Comparison of ENCODE assay signal across 12 mouse cellular contexts in genomic region chr9:69470362-69470761, GRCm38 (mm10). TPM values are rescaled to one million over a fixed set of nuclear protein-coding genes. Genes with fewer than 3 reads are reported as not detected.
DNase-seq lines count a peak whose midpoint lies in the region; ATAC-seq and TF ChIP-seq lines count a peak whose summit lies in the region.
"Had no signal": no experiment of that assay in that cellular context is flagged by ENCODE, and none has a peak within 500 bp of the region (broad histone marks: within the 10 kb centered on the region; RNA-seq: fewer than 3 reads in every experiment).

No protein-coding gene starts in this region.

- no peaks in the 10 kb centered on the region for H3K9me3 ChIP-seq in heart, embryonic 16.5 days (replicated peaks; ENCODE audit: control insufficient read depth, low read length)
- H3K9me3 ChIP-seq in limb, embryonic 11.5 days (ENCODE audit: control insufficient read depth, low read length): no peaks in the 10 kb centered on the region

- TF ChIP-seq POLR2A in thymus, adult 2 months (IDR thresholded peaks at IDR 0.05; ENCODE audit: control insufficient read depth, extremely low read depth, insufficient read depth, low read length, poor library complexity): no peak

- H3K27me3 ChIP-seq in heart, embryonic 16.5 days (ENCODE audit: control insufficient read depth, insufficient read depth, low read length): no peaks in the 10 kb centered on the region
- no peaks in the 10 kb centered on the region for H3K27me3 ChIP-seq in thymus, adult 2 months (ENCODE audit: control insufficient read depth, insufficient read depth, low read length)
- no peaks in the 10 kb centered on the region for H3K27me3 ChIP-seq in limb, embryonic 11.5 days (ENCODE audit: control insufficient read depth, insufficient read depth, low read length)

- peaks cover 78% of the 10 kb centered on the region for H3K4me1 ChIP-seq in heart, embryonic 16.5 days (ENCODE audit: control insufficient read depth, insufficient read depth, low read length)
- H3K4me1 ChIP-seq in thymus, adult 2 months (replicated peaks; ENCODE audit: control insufficient read depth, insufficient read depth, low read length): peaks cover 53% of the 10 kb centered on the region
- peaks cover 40% of the 10 kb centered on the region for H3K4me1 ChIP-seq in limb, embryonic 11.5 days (ENCODE audit: control insufficient read depth, insufficient read depth, low read length)

- WGBS in heart, embryonic 16.5 days: 45% methylated on average over 5 of the region's 5 CpGs
- WGBS in thymus, adult 2 months: 32% methylated on average over 5 of the region's 5 CpGs
- WGBS in limb, embryonic 11.5 days: 27% methylated on average over 5 of the region's 5 CpGs

- peak overlapping the region; percentile 65 for H3K9ac ChIP-seq in heart, embryonic 16.5 days (ENCODE audit: low read length)
- no peak overlapping the region for H3K9ac ChIP-seq in limb, embryonic 11.5 days (ENCODE audit: low read length)

- peak overlapping the region; percentile 96 for H3K27ac ChIP-seq in heart, embryonic 16.5 days (ENCODE audit: low read length)
- peak overlapping the region; percentile 97 for H3K27ac ChIP-seq in thymus, adult 2 months (ENCODE audit: control insufficient read depth, insufficient read depth, low read length)
- H3K27ac ChIP-seq in limb, embryonic 11.5 days (replicated peaks; ENCODE audit: low read depth, low read length): peak overlapping the region; percentile 76

- no peak overlapping the region for H3K4me3 ChIP-seq in heart, embryonic 16.5 days (ENCODE audit: low read length)
- H3K4me3 ChIP-seq in thymus, adult 2 months (ENCODE audit: control insufficient read depth, insufficient read depth, low read length): no peak overlapping the region
- no peak overlapping the region for H3K4me3 ChIP-seq in limb, embryonic 11.5 days (ENCODE audit: low read depth, low read length)

- no peak for TF ChIP-seq CTCF in thymus, adult 2 months (IDR thresholded peaks at IDR 0.05; ENCODE audit: borderline replicate concordance, control insufficient read depth, extremely low read depth, insufficient read depth, low read length, poor library complexity)

- peaks cover 31% of the 10 kb centered on the region for H3K36me3 ChIP-seq in heart, embryonic 16.5 days (ENCODE audit: control insufficient read depth, insufficient read depth)
- H3K36me3 ChIP-seq in thymus, adult 2 months (ENCODE audit: control insufficient read depth, insufficient read depth, low read length): peaks cover 15% of the 10 kb centered on the region
- H3K36me3 ChIP-seq in limb, embryonic 11.5 days (ENCODE audit: control insufficient read depth, insufficient read depth, low read length): no peaks in the 10 kb centered on the region; the same call in 1 of the 2 replicates

- no peak for DNase-seq in heart, adult 18-20 months
- DNase-seq in thymus, adult 2 months: no peak
- DNase-seq in thymus, adult 18-20 months: no peak
- no peak for DNase-seq in limb, embryonic 11.5 days (ENCODE audit: low spot score)
- no peak for DNase-seq in frontal cortex, postnatal 36 days (ENCODE audit: low spot score in 2 of 2)
- no peak for DNase-seq in left cerebral cortex, postnatal 25 days (ENCODE audit: low spot score in 2 of 2)
- DNase-seq: adrenal gland, postnatal 10 days; cerebellum, adult 11-12 months; gastrocnemius, postnatal 25 days had no signal

- peak overlapping the region; percentile 50 for H3K4me2 ChIP-seq in heart, embryonic 16.5 days (ENCODE audit: low read depth, low read length)
- H3K4me2 ChIP-seq in limb, embryonic 11.5 days (ENCODE audit: low read depth, severe bottlenecking): peak overlapping the region; percentile 7; the same call in 1 of the 2 replicates

- intact Hi-C loops in left cerebral cortex, postnatal 25 days (cut with DNase I): no loop called here

- ATAC-seq in heart, embryonic 16.5 days (replicated peaks; ENCODE audit: extremely low read depth, insufficient read depth, low FRiP score): no peak
- ATAC-seq in limb, embryonic 11.5 days (ENCODE audit: insufficient number of reproducible peaks, low FRiP score, low TSS enrichment, low read depth): no peak
- ATAC-seq in erythroid progenitor cell, adult 5-6 weeks (replicated peaks; ENCODE audit: low FRiP score, poor library complexity, severe bottlenecking): no peak
- ATAC-seq: hindbrain, embryonic 16.5 days had no signal

RNA-seq across cellular contexts. Expression of gene Anxa2, which starts 16.9 kb away (rescaled TPM):
- polyA plus RNA-seq in heart, embryonic 16.5 days (2015; fragmentation: Nextera tagmentation; extraction: Ambion mirVana): 622 and 705 TPM in 2 replicates
- 10 to 100 TPM; 74.1 to 74.4 TPM for total RNA-seq in heart, adult 18-20 months (2021)
- polyA plus RNA-seq in thymus, adult 2 months (2012; rRNA removed): 409 and 412 TPM in 2 replicates
- 146 and 153 TPM in 2 replicates for polyA plus RNA-seq in limb, embryonic 11.5 days (2014; fragmentation: Nextera tagmentation; extraction: Ambion mirVana)
- total RNA-seq in left cerebral cortex, postnatal 25 days (2021): 10 to 100 TPM; 12.5 to 17.5 TPM
- 40.7 and 70.3 TPM in 2 replicates for total RNA-seq in erythroid progenitor cell, adult 5-6 weeks (2015; ENCODE audit: low replicate concordance)
- 17.9 and 34.8 TPM in 2 replicates for total RNA-seq in erythroid progenitor cell, adult 5-6 weeks (2017; ENCODE audit: low replicate concordance)
